Mouse (Mus musculus): ENCODE results near the gene Triobp.

Gene Triobp

GRCm38 (mm10) chr15:78926021-78926919, 21.3 kb upstream of the Triobp start, which contains the start of gene Lgals1:
Gene Lgals1, plus strand, starts transcription at chr15:78926725.
- in situ Hi-C loops (cut with MboI, MseI), result no loop called here

GRCm38 (mm10) chr15:78927021-78927787, 20.3 kb upstream of the Triobp start:
- in situ Hi-C loops (cut with MboI, MseI), result no loop called here

GRCm38 (mm10) chr15:78927788-78928457, 19.6 kb upstream of the Triobp start:
- in situ Hi-C loops (cut with MboI, MseI), result no loop called here

GRCm38 (mm10) chr15:78928539-78928938, 19.0 kb upstream of the Triobp start:
- in situ Hi-C loops (cut with MboI, MseI), result no loop called here

GRCm38 (mm10) chr15:78930192-78930706, 17.3 kb upstream of the Triobp start:
- in situ Hi-C loops (cut with MboI, MseI), result no loop called here

- in situ Hi-C loops (cut with MboI, MseI), result no loop called here
Observed at GRCm38 (mm10) chr15:78930801-78931426, 16.6 kb upstream of the Triobp start.

- in situ Hi-C loops (cut with MboI, MseI), result no loop called here
Observed at GRCm38 (mm10) chr15:78931577-78931976, 15.9 kb upstream of the Triobp start.

- in situ Hi-C loops (cut with MboI, MseI), result no loop called here
Observed at GRCm38 (mm10) chr15:78934784-78935320, 12.7 kb upstream of the Triobp start, which contains the start of gene Nol12. Gene Nol12, plus strand, starts transcription at chr15:78934933.

- in situ Hi-C loops (cut with MboI, MseI), result no loop called here
Observed at GRCm38 (mm10) chr15:78936403-78936802, 11.1 kb upstream of the Triobp start.

GRCm38 (mm10) chr15:78937311-78937710, 10.2 kb upstream of the Triobp start:
- in situ Hi-C loops (cut with MboI, MseI), result no loop called here

GRCm38 (mm10) chr15:78937963-78938362, 9.6 kb upstream of the Triobp start:
- in situ Hi-C loops (cut with MboI, MseI), result no loop called here

GRCm38 (mm10) chr15:78940325-78940724, 7.2 kb upstream of the Triobp start:
- in situ Hi-C loops (cut with MboI, MseI), result no loop called here

- in situ Hi-C loops (cut with MboI, MseI), result no loop called here
Observed at GRCm38 (mm10) chr15:78942663-78943062, 4.9 kb upstream of the Triobp start.

- in situ Hi-C loops (cut with MboI, MseI), result no loop called here
Observed at GRCm38 (mm10) chr15:78946232-78946631, 1.3 kb upstream of the Triobp start.

- in situ Hi-C loops (cut with MboI, MseI), result no loop called here
Observed at GRCm38 (mm10) chr15:78948152-78948725, 715 bp downstream of the Triobp start.

- in situ Hi-C loops (cut with MboI, MseI), result no loop called here
Observed at GRCm38 (mm10) chr15:78948883-78949282, 1.4 kb downstream of the Triobp start.

- in situ Hi-C loops (cut with MboI, MseI), result no loop called here
Observed at GRCm38 (mm10) chr15:78955663-78956062, 8.1 kb downstream of the Triobp start.

GRCm38 (mm10) chr15:78956351-78956750, 8.8 kb downstream of the Triobp start:
- in situ Hi-C loops (cut with MboI, MseI), result no loop called here

- in situ Hi-C loops (cut with MboI, MseI), result no loop called here
Observed at GRCm38 (mm10) chr15:78957021-78957420, 9.5 kb downstream of the Triobp start.

GRCm38 (mm10) chr15:78959537-78959936, 12.0 kb downstream of the Triobp start:
- in situ Hi-C loops (cut with MboI, MseI), result no loop called here

- in situ Hi-C loops (cut with MboI, MseI), result no loop called here
Observed at GRCm38 (mm10) chr15:78960088-78960487, 12.6 kb downstream of the Triobp start.

Measured in regulatory T cell (primary cell).